Mouse (Mus musculus) neural tube, embryonic 11.5 days (tissue): ENCODE measurements around the gene Yju2. TPM values are rescaled to one million over a fixed set of nuclear protein-coding genes. Genes with fewer than 3 reads are reported as not detected.

ENCODE experiments used
- ATAC-seq: fragments of 200-750 bp; cut with Nextera tagmentation; 2 replicates; pipeline ENCODE4 v1.8.0; 2017; ENCODE audit warnings: moderate number of reproducible peaks, mild to moderate bottlenecking, moderate TSS enrichment, moderate library complexity; ENCODE audit not compliant: insufficient read depth, low FRiP score, low TSS enrichment
- DNase-seq: peaks from one replicate; pipeline ENCODE4 v3.0.0-alpha.2; 2015; ENCODE audit warnings: low spot score
- H3K27ac ChIP-seq: fragments of 300-500 bp; sonication (generic); 2 replicates; pipeline ENCODE4 v1.5.1; 2014; ENCODE audit warnings: low read depth, mild to moderate bottlenecking, low read length
- H3K27me3 ChIP-seq: fragments of 300-500 bp; sonication (generic); 2 replicates; pipeline ENCODE4 v1.6.1; 2014; ENCODE audit warnings: mild to moderate bottlenecking, low read length, mixed read lengths; ENCODE audit not compliant: control insufficient read depth, insufficient read depth
- H3K36me3 ChIP-seq: fragments of 300-500 bp; sonication (generic); 2 replicates; pipeline ENCODE4 v1.6.1; 2014; ENCODE audit warnings: mild to moderate bottlenecking, low read length, moderate library complexity, mixed read lengths; ENCODE audit not compliant: control insufficient read depth, insufficient read depth
- H3K4me1 ChIP-seq: fragments of 300-500 bp; sonication (generic); 2 replicates; pipeline ENCODE4 v1.6.1; 2014; ENCODE audit warnings: low read length, mixed read lengths; ENCODE audit not compliant: control insufficient read depth, insufficient read depth
- H3K4me2 ChIP-seq: fragments of 300-500 bp; sonication (generic); 2 replicates; pipeline ENCODE4 v1.6.1; 2014; ENCODE audit warnings: low read depth, mild to moderate bottlenecking, moderate library complexity
- H3K4me3 ChIP-seq: fragments of 300-500 bp; sonication (generic); 2 replicates; pipeline ENCODE4 v1.5.1; 2014; ENCODE audit warnings: low read depth, low read length
- H3K9ac ChIP-seq: fragments of 300-500 bp; sonication (generic); 2 replicates; pipeline ENCODE4 v1.6.1; 2014; ENCODE audit warnings: mild to moderate bottlenecking, low read length
- H3K9me3 ChIP-seq: fragments of 300-500 bp; sonication (generic); 2 replicates; pipeline ENCODE4 v1.6.1; 2016; ENCODE audit warnings: low read length; ENCODE audit not compliant: control insufficient read depth
- WGBS: fragments of 180-500 bp; shearing (Covaris S2); extraction: QIAGEN DNeasy Blood & Tissue Kit; methylation state at CpG from one replicate; pipeline ENCODE4 v1.1.7; 2014; 5-methylcytosine and 5-hydroxymethylcytosine counted together
- polyA plus RNA-seq: library from polyadenylated mRNA; unstranded; fragments of >200 nt; fragmentation: Nextera tagmentation; extraction: Ambion mirVana; gene quantifications from 2 replicates; pipeline ENCODE4 v1.2.1, GENCODE M21; 2014

The Yju2 gene
- polyA plus RNA-seq, 1 experiment from 2014 or later, result 25.1 TPM

DNA sequence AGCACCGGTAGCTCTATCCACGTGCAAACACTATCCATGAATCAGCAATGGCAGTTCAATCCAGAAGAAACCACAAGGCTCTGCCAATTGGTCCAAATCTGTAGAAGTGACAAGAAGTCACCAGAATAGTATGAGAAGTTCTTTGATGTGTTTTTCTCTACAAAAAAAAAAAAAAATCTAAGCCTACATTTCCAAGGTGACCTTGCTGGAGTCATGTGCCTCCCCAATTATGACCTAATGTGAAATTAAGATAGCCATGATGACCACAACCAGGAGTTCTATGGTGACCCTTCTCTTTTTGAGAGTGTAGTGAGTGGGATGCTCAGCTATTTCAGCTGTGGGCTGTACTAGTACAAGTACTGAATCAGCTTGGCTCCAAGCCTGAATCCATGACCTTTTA is 9.5 kb upstream of the Yju2 start, which contains the start of gene Zfp119b:
Zfp119b (minus strand) TSS at position 101 of the 400 bp plus-strand sequence.
- Histone ChIP-seq H3K4me1 (peaks cover 3% of the 10 kb centered on the region; the same call in 1 of the 2 replicates), H3K27ac (no peak within 1 kb of the TSS), H3K9ac (no peak within 1 kb of the TSS), H3K27me3 (no peaks in the 10 kb centered on the region), H3K4me2 (no peak within 1 kb of the TSS), H3K4me3 (no peak within 1 kb of the TSS), H3K36me3 (no peaks in the 10 kb centered on the region), H3K9me3 (no peaks in the 10 kb centered on the region)
- DNase-seq (no peak), ATAC-seq (no peak)
- WGBS, result 90% methylated on average over 2 of the region's 2 CpGs

DNA sequence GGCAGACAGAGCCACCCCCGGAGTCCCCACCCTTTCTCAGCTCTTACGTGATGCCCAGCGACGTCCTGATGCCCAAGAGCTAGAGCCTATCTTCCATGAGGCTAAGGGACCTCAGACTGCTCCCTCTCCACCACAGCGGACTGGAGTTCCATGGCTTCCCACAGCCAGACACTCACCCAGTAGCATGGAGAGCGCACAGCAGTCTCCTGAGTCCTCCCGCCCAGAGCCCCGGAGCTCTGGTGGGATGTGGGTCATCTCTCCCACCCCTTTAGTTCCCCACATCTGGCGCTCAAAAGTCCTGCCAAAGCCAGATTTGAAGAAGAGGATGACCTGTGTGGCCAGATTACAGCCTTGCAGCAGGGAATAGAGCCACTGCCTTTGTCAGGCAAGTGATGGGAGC is 8.3 kb upstream of the Yju2 start:
- ATAC-seq, result no peak
- Histone ChIP-seq H3K27ac (no peak overlapping the region), H3K27me3 (no peaks in the 10 kb centered on the region), H3K4me3 (no peak overlapping the region), H3K36me3 (no peaks in the 10 kb centered on the region), H3K9ac (no peak overlapping the region), H3K4me2 (no peak overlapping the region), H3K9me3 (no peaks in the 10 kb centered on the region), H3K4me1 (peaks cover 2% of the 10 kb centered on the region; the same call in 1 of the 2 replicates)
- 70% methylated on average over 9 of the region's 9 CpGs for WGBS
- no peak for DNase-seq

DNA sequence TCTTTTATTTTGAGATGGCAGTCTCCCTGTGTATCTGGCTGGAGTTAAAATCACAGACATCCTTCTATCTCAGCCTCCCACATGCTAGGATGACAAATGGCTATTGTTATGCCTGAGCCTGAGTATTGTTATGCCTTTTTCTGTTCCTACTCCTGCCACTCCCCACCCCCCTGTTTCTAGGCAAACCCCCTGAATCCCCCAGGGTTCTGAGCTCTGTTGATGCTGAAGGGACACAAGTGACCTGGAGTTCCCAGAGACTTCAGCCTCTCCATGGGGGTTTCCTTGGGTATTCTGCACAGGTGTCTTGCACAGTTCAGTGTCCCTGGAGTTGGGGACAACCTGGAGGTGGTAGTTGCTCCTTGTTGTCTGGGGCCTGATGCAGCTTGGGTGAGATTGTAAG is 6.9 kb upstream of the Yju2 start:
- Histone ChIP-seq H3K4me2 (no peak overlapping the region), H3K9ac (no peak overlapping the region), H3K4me3 (no peak overlapping the region), H3K36me3 (no peaks in the 10 kb centered on the region), H3K27ac (no peak overlapping the region), H3K4me1 (no peaks in the 10 kb centered on the region), H3K9me3 (no peaks in the 10 kb centered on the region), H3K27me3 (no peaks in the 10 kb centered on the region)
- no peak for ATAC-seq
- DNase-seq, result no peak

DNA sequence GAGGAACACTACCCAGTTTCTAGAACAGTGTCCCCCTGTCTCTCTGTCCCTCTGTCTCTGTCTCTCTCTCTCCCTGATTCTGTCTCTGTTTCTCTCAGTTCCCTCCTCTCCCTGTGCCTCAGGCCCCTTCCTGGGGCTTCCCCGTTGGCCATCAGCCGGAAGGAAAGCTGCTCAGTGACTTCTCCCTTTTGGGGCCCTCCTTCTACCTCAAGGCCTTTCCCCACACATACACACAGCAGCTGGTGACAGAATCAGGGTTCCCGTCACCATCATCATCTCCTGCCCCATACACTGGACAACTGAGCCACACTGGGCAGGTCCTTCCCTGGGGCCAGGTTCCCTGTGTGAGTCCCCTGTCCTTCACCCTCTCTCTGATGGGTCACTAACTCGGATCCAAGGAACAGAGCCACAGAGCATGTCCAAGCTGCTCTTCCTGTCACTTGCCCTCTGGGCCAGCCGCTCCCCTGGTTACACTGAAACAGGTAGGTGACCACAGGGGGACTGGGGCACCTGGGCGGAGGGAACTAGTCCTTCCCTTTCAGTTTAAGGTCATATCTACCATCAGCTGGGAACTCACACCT is 6.4 kb upstream of the Yju2 start, which contains the start of gene Ebi3:
Ebi3 (plus strand) TSS at position 194 of the 581 bp plus-strand sequence.
- H3K9me3 ChIP-seq, result no peaks in the 10 kb centered on the region
- no peak within 1 kb of the TSS for H3K27ac ChIP-seq
- H3K9ac ChIP-seq, result no peak within 1 kb of the TSS
- no peak for DNase-seq
- H3K4me2 ChIP-seq, result no peak within 1 kb of the TSS
- no peak within 1 kb of the TSS for H3K4me3 ChIP-seq
- no peaks in the 10 kb centered on the region for H3K27me3 ChIP-seq
- H3K4me1 ChIP-seq, result no peaks in the 10 kb centered on the region
- WGBS, result 78% methylated on average over 6 of the region's 6 CpGs
- no peaks in the 10 kb centered on the region for H3K36me3 ChIP-seq
- no peak for ATAC-seq

DNA sequence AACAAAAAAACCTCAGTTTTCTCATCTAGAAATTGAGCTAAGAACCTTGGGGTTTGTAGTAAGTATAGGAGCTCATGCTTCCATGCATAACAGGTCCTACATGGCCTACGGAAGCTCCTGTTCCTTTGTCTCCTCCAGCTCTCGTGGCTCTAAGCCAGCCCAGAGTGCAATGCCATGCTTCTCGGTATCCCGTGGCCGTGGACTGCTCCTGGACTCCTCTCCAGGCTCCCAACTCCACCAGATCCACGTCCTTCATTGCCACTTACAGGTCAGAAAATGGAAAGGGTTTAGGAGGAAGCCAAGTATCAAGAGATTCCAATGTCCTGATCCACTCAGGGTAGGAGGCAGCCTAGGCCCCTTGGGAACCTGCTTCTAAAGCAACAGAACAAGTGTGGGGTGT is 5.1 kb upstream of the Yju2 start:
- no peaks in the 10 kb centered on the region for H3K36me3 ChIP-seq
- no peak overlapping the region for H3K4me3 ChIP-seq
- no peak overlapping the region for H3K4me2 ChIP-seq
- H3K4me1 ChIP-seq, result no peaks in the 10 kb centered on the region
- ATAC-seq (no peak), DNase-seq (no peak)
- no peaks in the 10 kb centered on the region for H3K9me3 ChIP-seq
- no peak overlapping the region for H3K27ac ChIP-seq
- H3K27me3 ChIP-seq, result no peaks in the 10 kb centered on the region
- H3K9ac ChIP-seq, result no peak overlapping the region
- 84% methylated on average over 6 of the region's 6 CpGs for WGBS

DNA sequence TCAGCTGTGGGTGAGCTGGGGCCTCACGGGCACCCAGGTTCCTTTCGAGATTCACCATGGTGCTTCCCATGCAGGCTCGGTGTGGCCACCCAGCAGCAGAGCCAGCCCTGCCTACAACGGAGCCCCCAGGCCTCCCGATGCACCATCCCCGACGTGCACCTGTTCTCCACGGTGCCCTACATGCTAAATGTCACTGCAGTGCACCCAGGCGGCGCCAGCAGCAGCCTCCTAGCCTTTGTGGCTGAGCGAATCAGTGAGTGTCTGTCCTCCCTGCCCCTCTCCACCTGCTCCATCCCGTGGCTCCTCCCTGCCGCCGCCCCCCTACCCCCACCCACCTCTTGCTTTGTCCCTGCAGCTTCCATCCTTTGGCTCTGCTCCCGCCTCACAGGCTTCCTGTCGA is 4.7 kb upstream of the Yju2 start:
- H3K27me3 ChIP-seq, result no peaks in the 10 kb centered on the region

DNA sequence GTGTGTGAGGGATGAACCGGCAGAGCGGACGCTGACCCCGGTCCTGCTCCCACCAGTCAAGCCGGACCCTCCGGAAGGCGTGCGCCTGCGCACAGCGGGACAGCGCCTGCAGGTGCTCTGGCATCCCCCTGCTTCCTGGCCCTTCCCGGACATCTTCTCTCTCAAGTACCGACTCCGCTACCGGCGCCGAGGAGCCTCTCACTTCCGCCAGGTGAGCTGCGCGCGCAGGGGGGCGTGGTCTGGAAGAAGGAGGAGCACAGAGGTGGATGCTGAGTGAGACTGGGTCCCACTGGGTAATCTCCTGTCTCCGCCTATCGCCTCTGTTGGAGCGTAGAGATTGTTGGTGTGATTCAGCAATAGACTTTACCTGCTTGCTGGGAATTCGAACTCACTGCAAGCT is 2.8 kb upstream of the Yju2 start:
- Histone ChIP-seq H3K4me2 (peak overlapping the region; percentile 60), H3K4me3 (peak overlapping the region; percentile 32), H3K27ac (no peak overlapping the region), H3K9me3 (no peaks in the 10 kb centered on the region), H3K27me3 (no peaks in the 10 kb centered on the region), H3K4me1 (peaks cover 3% of the 10 kb centered on the region; the same call in 1 of the 2 replicates), H3K36me3 (no peaks in the 10 kb centered on the region), H3K9ac (peak overlapping the region; percentile 38)
- ATAC-seq, result 0 out of 2 replicates have a peak, but pooled peaks have one; percentile 6
- 2% methylated on average over 26 of the region's 26 CpGs for WGBS
- peak; percentile 75 for DNase-seq

More for the DNA sequence above, 4.7 kb upstream of the Yju2 start:
- H3K4me2 ChIP-seq, result no peak overlapping the region
- no peak overlapping the region for H3K9ac ChIP-seq
- 35% methylated on average over 16 of the region's 16 CpGs for WGBS
- H3K27ac ChIP-seq, result no peak overlapping the region
- no peak overlapping the region for H3K4me3 ChIP-seq
- ATAC-seq, result no peak
- DNase-seq, result no peak
- H3K4me1 ChIP-seq, result no peaks in the 10 kb centered on the region
- no peaks in the 10 kb centered on the region for H3K9me3 ChIP-seq
- H3K36me3 ChIP-seq, result no peaks in the 10 kb centered on the region

DNA sequence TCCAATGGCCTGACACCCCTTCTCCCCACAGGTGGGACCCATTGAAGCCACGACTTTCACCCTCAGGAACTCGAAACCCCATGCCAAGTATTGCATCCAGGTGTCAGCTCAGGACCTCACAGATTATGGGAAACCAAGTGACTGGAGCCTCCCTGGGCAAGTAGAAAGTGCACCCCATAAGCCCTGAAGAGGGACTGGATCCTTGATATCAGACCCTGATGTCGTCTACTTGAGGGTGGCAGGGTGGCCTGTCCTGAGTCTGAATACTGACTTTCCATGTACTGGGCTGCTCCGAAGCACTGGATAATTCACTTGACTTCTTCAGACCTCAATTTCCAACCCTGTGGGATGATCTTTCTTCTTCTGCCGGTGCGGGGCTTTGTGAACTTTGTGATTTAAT is 2.3 kb upstream of the Yju2 start:
- H3K27ac ChIP-seq, result no peak overlapping the region
- peak overlapping the region; percentile 32 for H3K4me3 ChIP-seq
- DNase-seq (no peak), ATAC-seq (no peak)
- peak overlapping the region; percentile 38; the same call in 1 of the 2 replicates for H3K9ac ChIP-seq
- no peaks in the 10 kb centered on the region; the same call in 1 of the 2 replicates for H3K36me3 ChIP-seq
- H3K9me3 ChIP-seq, result no peaks in the 10 kb centered on the region
- peak overlapping the region; percentile 60 for H3K4me2 ChIP-seq
- H3K27me3 ChIP-seq, result no peaks in the 10 kb centered on the region
- 34% methylated on average over 6 of the region's 6 CpGs for WGBS
- peaks cover 3% of the 10 kb centered on the region; the same call in 1 of the 2 replicates for H3K4me1 ChIP-seq

DNA sequence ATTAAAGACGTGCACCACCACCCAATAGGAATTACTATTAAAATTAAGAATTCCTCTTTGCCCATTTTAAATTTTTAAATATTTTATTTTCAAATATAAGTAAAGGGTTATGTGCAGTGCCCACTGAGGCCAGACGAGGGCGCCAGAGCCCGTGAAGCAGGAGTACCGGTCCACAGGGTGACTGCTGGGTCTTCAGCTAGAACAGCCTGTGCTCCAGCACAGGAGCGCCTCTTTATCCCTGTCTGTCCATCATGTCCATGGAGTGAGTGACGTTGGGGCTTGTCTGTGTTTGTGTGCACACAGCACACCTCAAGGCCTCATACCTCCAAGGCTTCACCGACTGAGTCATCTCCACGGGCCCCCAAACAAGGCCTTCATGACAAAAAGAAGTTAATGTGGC is 1.7 kb upstream of the Yju2 start:
- H3K9ac ChIP-seq, result no peak overlapping the region
- no peak overlapping the region for H3K4me2 ChIP-seq
- H3K36me3 ChIP-seq, result no peaks in the 10 kb centered on the region; the same call in 1 of the 2 replicates
- DNase-seq (peak; percentile 81), ATAC-seq (peak; percentile 38; the same call in 1 of the 2 replicates)
- 14% methylated on average over 9 of the region's 9 CpGs for WGBS
- no peak overlapping the region for H3K4me3 ChIP-seq
- peaks cover 3% of the 10 kb centered on the region; the same call in 1 of the 2 replicates for H3K4me1 ChIP-seq
- H3K27ac ChIP-seq, result no peak overlapping the region
- no peaks in the 10 kb centered on the region for H3K9me3 ChIP-seq
- no peaks in the 10 kb centered on the region for H3K27me3 ChIP-seq
